8 mouse cellular contexts compared by ENCODE assay signal in genomic region chr6:70844002-70844804, GRCm38 (mm10). TPM values are rescaled to one million over a fixed set of nuclear protein-coding genes. Genes with fewer than 3 reads are reported as not detected.
DNase-seq lines count a peak whose midpoint lies in the region; ATAC-seq lines count a peak whose summit lies in the region.

Gene Eif2ak3, plus strand, starts transcription at chr6:70844515.

- H3K27ac ChIP-seq in lung, embryonic 16.5 days (ENCODE audit: low read length), result peak within 1 kb of the TSS; percentile 82

- ATAC-seq in hematopoietic stem cell, adult 5-6 weeks (replicated peaks in 1 of 2; ENCODE audit: insufficient read depth in 1 of 2, low FRiP score in 2 of 2, low TSS enrichment in 1 of 2, low read depth in 1 of 2, poor library complexity in 2 of 2, severe bottlenecking in 2 of 2), result peak; percentile 98
- ATAC-seq in lung, embryonic 16.5 days (ENCODE audit: low read depth), result peak; percentile 97

- peaks cover 30% of the 10 kb centered on the region for H3K4me1 ChIP-seq in lung, embryonic 16.5 days (replicated peaks; ENCODE audit: control insufficient read depth, insufficient read depth, low read length)

- peak within 1 kb of the TSS; percentile 95 for H3K4me3 ChIP-seq in lung, embryonic 16.5 days (ENCODE audit: low read length)

- under 1% methylated on average over 39 of the region's 63 CpGs for WGBS in lung, embryonic 16.5 days

- peak within 1 kb of the TSS; percentile 87 for H3K9ac ChIP-seq in lung, embryonic 16.5 days (ENCODE audit: low read length)

- peak; percentile 100 for DNase-seq in MEL-GATA-1-ER (ENCODE audit: extremely low read depth, low read depth)
- peak; percentile 97 for DNase-seq in cerebellum, adult 8-10 months
- DNase-seq in forelimb bud, embryonic 11.5 days (ENCODE audit: low read depth, low spot score), result peak; percentile 99
- DNase-seq in layer of hippocampus, adult 9-10 months (ENCODE audit: low spot score), result peak; percentile 100
- peak; percentile 90 for DNase-seq in ovary, postnatal 10 days (ENCODE audit: low spot score)
- peak; percentile 93 to 99 for DNase-seq in thymus, postnatal 10 days (ENCODE audit: low spot score in 2 of 2)

- H3K36me3 ChIP-seq in lung, embryonic 16.5 days (ENCODE audit: control insufficient read depth, insufficient read depth, low read length), result no peaks in the 10 kb centered on the region

- H3K9me3 ChIP-seq in lung, embryonic 16.5 days (ENCODE audit: control insufficient read depth, low read length), result no peaks in the 10 kb centered on the region

- H3K27me3 ChIP-seq in lung, embryonic 16.5 days (ENCODE audit: control insufficient read depth, insufficient read depth, low read depth, low read length), result no peaks in the 10 kb centered on the region

- peak within 1 kb of the TSS; percentile 83 for H3K4me2 ChIP-seq in lung, embryonic 16.5 days (ENCODE audit: low read depth, low read length)

RNA-seq across cellular contexts. Expression of gene Eif2ak3, which starts in this region (rescaled TPM):
- 16.6 and 17.0 TPM in 2 replicates for total RNA-seq in hematopoietic stem cell, adult 5-6 weeks (2017)
- polyA plus RNA-seq in lung, embryonic 16.5 days (2015; fragmentation: Nextera tagmentation; extraction: Ambion mirVana), result 9.1 and 9.5 TPM in 2 replicates

Comparison
In these comparisons a context has a peak if more than half of its experiments do, and no peak if none do; other contexts are left out.
1. Peak in every context shown above with its lines: DNase-seq, ATAC-seq, H3K4me3 ChIP-seq and H3K27ac ChIP-seq.